Mouse (Mus musculus): ENCODE data around the gene Rbfox3. TPM values are rescaled to one million over a fixed set of nuclear protein-coding genes. Genes with fewer than 3 reads are reported as not detected.

The Rbfox3 gene
- polyA plus RNA-seq (2017; shearing (Covaris generic)): under 1 TPM in 1 of 2 experiments, not detected in 1; 0.11 TPM

DNA sequence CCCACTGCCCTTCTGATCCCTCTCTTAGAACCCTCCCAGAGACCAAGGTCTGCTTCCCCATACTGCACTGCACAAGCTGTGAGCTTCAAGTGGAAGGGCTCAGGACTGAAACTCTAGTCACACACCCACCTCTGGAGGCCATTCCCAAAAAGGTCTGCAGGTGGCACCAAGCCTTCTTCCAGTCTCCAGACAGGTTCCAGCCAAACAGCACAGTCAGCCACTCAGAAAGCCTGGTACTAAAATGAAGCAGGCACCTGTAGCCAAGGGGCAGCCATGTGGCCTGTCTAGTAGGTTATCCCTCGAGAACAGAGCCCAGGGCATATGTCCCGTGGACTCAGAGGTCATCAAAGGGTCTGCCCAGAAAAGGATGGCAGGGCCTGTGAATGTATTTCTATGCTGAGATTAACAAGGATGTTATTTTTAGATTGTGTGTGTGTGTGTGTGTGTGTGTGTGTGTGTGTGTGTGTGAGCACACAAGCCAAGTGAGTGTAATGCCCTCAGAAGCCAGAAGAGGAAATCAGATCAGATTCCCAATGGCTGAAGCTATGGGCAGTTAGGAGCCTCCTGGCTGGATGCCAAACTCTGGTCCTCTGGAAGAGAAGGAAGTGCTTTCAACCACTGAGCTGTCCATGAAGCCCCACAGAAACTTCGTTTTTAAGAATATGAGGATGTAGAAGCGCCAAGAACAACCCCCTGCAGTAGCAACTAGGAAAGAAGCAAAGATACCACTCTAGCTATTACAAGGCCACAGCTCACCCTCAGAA lies at the start of gene Rbfox3:
Rbfox3 (minus strand) TSS at position 291 of the 764 bp plus-strand sequence.
- no peak for ATAC-seq

DNA sequence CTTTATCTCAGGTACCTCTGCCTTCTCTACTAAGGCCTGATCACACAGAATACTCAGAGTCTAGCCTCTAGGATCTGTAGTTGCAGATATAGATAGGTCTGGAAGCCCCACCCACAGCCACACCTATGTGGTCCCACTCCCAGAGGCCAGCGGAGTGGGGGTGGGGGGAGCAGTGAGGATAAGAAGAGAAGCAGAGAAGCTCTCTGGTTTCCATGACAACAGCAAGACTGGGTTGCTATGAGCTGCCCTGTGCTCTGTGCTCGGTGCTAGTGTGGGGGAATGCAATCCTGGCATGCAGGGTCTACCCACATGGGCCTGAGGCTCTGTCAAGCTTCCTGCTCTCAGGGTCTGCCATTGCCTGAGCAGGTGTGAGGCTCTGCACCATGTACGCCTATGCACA lies 49.3 kb upstream of the Rbfox3 start:
- no peak for ATAC-seq

DNA sequence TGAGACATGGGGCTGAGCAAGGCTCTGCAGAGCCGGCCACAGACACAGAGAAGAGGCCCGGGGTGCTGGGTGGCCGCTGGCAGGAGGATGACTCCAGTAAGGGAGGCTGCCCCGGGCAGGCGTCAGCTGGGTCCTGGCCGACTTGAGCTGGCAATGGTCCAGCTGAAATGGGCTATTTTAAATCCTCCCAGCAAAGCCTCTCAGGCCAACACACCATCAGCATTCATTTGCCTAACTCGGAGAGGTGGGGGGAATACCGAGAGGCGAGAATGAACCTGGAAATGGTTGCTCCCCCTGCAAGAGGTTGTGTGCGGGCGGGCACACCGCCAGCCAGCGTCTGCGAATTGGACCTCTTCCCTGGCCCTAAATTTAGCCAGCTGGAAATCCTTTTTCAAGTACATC lies 45.7 kb upstream of the Rbfox3 start:
- ATAC-seq: no peak

DNA sequence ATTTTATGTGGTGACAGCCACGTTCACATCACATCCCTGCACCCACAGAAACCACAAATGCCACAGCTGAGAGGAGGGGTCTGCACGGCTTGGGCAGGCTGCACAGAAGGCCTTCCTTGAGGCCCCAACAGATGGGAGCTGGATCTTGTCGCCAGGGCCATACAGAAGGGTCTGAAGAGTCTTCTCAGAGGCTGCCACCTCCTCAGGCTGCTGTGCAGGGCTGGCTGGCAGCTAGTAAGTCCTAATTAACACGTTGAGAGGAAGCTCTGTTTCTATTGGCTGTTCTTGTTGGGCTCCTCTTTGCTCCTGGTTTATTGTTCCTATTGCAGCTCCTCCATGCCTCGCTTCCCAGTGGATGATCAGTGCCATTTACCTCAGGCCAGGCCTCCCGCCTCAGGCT lies 43.6 kb upstream of the Rbfox3 start:
- no peak for ATAC-seq

DNA sequence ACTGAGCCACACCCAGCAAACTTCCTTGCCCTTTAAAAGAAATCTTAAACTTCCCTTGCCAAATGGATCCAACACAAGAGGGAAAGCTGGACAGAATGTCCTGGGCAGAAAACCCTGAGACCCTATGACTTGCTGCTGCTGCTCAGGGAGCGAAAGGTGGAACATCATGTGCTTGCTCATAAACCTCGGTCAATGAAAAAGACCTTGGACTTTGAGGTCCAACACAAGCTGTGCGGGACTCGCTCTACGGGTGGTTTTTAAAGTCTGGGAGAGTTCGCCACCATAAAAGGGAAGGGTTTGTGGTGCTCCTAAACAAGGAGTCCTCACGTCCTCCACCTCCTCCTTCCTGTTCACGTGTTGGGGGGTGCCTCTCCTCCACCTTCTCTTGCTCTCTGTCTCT lies 34.5 kb upstream of the Rbfox3 start:
- no peak for ATAC-seq

DNA sequence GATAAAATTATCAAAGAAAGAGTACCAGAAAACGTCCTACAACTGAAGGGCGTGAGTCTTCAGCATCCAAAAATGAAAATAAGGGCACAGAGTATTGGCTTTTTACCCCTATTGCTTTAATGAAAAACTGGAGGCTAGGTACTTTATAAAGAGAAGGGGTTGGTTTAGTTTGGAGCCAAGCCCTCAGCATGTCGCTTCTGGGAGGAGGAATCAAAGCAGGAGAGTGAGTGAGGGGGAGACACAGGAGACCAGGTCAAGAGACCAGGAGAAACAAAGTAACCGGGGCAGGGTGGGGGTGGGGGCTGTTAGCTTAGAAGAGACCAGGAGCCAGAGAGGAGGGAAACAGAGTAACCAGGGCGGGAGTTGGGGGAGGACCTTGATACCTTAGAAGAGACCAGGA lies 29.9 kb upstream of the Rbfox3 start:
- ATAC-seq: no peak

DNA sequence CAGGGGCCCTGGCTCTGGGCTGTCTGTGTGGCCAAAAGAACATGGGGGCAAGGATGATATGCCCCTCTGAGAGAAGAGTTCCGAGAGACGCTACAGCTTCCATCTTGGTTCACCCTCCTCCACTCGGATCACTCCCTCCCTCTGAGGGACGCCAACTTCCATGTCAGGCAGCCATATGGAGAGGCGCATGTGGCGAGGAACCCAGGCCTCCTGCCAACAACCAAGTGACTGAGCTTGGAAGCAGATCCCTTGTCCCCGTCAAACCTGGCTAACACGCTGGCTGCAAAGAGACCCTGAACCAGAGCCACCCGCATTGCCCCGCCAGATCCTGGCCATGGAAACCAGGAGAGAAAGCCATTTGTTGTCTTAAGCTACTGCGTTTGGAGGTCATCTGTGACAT lies 29.1 kb upstream of the Rbfox3 start:
- no peak for ATAC-seq

DNA sequence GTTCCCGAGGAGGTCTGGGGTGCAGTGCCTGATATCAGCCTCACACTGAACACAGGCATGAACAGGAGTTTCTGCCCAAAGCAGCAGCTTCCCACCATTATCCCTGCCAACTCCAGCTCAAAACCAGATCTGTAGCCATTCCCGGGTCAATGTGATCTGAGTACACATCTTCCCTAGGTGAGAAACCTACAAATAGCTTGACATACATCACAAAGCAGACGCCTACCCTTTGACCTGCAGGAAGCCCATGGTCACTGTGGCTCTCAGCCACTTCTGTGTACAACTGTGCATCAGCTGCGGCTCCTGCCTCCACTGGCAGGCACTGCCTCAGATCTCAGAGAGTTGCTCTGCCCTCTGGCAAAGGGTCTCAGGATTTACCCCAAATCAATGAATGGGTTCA lies 28.3 kb upstream of the Rbfox3 start:
- ATAC-seq: no peak

DNA sequence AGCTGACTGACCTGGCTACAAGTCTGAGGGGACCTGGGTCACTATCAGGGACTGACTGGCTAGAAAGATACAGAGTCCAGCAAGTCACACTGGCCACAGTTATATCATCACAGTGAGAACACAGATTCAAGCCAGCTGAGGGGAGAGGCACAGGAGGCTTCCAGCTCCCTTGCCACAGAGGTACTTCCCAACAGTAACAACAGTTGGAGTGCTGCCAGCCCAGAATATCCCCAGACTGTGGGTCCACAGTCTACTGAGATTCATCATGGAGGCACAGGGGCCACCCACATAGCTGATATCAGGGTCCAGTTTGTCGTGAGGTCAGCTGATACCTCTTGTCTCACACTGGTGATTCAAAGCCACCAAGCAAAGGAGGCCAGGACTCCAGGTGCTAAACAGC lies 23.5 kb upstream of the Rbfox3 start:
- no peak for ATAC-seq

DNA sequence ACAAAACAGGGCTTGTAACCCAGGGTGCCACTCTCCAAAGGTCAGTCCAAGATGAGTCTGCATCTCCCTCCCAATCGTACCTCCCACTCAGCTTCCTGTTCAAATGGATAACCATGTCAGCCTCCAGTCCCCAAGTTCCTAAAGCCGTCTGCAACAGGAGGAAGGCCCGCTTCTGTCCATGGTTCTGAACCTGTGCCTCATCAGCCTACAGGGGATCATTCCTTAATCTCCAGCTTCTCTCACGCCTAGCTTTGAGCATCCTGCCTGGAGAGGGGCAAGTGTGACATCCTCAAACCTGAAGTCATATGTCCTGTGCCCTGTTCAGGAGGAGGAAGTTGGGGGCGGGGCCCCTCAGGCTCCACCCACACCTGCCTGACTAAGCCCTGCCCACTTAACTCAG lies 15.7 kb upstream of the Rbfox3 start:
- ATAC-seq: no peak

DNA sequence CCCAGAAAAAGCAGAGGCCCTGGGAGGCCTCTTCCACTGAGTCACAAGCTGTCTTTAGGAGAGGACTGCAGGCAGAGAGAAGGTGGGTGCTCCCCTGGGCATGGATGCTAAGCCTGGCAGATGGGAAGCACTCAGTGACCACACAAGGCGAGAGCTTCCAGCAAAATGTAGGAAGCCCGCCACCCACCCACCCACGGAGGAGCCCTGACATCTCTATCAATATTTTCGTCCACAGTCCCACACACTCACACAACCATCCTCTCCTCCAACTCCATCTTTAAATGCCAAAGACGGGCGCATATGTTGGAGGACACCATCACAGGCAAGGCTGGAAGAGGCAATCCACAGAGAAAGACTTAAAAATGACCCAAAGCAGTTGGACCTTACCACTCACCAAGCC lies 10.5 kb upstream of the Rbfox3 start:
- no peak for ATAC-seq

DNA sequence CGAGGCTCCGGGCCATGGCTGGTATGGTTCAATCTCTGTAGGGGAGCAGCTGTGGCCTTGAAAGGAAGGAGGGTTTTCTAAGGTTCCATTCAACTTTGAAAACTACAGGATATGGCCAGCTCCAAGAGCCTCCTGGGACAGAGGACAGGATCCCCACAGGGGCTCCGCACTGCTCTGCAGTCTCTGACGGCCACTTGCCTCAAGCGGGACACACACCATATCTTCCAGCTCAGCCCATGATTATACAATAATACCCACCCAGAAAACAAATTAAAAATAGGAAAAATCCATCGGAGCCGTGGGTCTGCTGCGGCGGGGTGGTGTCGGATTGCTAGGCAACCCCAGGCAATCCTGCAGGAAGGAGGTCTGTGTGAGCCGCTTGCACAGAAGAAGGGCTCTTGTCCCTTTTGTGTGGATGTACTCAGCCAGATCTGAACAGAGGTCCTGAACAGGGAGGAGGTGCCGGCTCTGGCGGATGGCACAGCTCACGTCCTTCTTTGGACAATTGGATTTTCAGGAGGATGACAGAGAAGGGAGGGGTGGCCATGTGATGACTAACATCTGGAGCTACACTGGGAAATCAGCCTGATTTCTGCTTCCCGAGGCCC lies 5.1 kb upstream of the Rbfox3 start:
- no peak for ATAC-seq

DNA sequence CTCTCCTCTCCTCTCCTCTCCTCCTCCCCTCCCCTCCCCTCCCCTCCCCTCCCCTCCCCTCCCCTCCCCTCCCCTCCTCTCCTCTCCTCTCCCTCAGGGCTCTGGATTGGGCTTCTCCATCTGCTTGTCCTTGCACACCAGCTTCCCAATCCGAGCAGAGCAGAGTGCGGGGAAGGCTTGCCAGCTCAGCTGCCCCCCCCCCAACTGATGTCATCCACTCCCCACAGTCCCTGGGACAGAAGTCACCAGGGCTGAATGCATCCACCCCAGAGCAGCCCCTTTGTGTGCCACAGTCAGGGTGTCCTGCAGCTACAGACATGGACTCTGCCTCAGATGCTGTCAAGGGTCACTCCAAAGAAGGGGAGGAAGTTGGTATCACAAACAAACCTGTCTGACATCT lies 4.5 kb upstream of the Rbfox3 start:
- no peak for ATAC-seq

DNA sequence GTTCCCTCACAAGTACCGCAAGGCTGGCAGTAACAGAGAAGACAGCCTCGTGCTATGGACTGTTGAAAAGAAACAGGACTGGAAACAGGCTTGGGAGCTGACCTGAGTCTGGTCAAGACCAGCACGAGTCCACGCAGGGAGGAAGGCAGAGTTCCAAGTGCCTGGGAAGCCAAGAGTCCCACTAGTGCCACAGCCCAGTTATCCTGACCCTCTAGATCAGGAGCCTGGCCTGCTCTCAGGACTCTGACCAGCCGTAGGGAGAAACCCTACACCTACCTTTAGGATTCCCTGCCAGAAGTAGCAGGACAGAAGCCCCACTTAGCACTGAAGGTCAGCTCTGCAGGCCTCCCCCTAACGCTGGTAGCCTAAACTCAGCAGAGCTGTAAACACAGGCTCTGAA lies 1.3 kb upstream of the Rbfox3 start:
- ATAC-seq: no peak

DNA sequence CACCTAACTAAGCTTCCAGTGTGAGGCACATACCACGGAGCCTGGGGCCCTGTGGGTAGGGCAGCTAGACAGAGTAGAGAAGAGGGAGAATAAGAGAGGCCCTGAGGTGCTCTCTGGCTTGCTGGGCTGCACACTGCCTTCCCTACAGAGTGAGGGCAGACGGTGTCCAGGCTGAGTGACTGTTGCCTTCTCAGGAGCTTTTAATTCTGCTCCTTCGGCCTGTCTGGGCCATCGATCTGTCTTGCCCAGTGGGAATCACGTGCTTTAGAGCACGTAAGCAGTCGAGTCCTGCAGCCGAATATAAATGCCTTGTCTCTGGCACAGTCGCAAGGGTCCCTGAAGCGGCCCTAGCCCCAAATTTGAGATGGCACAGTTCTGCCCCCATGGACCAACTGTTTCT lies 641 bp downstream of the Rbfox3 start:
- no peak for ATAC-seq

DNA sequence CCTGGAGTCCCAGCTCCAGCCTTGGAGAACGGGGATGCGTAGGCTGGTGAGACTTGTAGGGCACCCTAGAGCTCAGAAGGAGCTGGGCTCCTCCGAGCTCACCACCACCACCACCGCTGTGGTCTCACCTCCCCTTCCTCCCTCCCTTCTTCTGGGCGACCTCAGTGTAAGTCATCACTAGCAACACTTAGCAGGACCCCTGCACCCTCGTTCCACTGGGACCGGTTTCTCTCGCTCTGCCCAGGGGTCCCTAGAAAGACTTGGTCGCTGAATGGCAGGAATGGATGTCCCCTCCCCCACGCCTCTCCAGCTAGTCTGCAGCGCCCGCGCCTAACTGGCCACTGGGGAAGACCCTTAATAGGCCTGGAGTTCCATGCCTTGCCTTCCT lies 1.6 kb downstream of the Rbfox3 start:
- ATAC-seq: no peak

DNA sequence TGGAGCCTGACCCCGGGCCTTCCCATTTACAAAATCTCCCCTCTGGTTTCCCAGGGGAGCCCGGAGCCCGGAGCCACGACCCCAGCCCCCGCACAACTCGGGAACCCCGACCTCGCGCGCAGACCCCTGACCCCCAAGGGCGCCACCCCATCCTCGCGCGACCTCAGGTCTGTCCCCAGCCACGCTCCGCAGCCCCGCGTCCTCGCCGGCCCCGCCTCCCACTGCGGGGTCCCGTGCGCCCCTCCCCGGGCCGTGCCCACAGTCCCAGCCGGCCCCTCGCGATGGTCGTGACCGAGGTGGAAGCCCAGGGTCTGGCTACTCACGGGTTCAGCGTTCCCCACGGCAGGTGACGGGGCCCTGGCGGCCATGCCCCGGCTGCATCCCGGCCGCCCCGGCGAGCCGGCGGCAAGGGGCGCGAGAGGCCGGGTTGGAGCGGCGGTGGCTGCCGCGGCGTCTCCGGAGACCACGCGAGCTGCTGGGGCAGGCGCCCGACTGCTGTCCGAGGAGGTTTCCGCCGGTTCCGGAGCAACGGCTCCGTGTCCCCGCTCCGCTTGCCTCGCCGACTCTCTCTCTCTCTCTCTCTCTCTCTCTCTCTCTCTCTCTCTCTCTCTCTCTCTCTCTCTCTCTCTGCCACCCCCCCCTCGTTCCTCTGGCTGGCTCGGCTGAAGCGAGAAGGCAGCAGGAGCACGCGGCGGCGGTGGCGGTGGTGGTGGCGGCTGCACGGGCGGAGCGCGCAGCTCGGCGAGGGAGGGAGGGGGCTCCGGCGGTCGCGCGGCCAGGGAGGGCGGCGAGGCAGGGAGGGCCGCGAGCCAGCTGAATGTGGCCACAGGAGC lies 2.2 kb downstream of the Rbfox3 start:
- ATAC-seq: no peak

DNA sequence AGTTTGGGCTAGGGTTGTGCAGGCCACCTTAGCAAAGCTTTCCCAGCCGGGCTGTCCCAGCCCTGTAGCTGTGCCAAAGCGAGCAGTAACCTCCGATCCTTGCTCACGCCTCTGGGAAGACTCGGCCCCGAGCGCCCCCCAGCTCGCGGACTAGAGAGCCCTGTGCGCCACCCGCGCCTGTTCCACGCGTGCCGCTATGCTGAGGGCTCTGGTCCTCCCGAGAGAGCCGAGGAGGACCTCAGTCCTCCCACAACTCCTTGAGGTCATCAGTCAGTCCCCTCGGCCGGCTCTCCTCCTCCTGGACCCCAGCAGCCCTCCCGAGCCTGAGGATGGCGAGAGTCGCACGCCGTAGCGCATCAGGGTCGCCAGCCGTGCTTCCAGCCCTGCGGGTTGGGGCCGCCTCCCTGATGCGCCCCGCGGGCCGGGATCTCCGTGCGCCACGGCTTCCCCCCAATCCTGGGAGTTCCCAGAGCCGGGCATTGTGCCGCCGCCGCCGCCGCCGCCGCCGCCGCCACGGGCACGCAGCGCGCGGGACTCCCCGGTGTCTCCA lies 2.9 kb downstream of the Rbfox3 start:
- ATAC-seq: no peak

DNA sequence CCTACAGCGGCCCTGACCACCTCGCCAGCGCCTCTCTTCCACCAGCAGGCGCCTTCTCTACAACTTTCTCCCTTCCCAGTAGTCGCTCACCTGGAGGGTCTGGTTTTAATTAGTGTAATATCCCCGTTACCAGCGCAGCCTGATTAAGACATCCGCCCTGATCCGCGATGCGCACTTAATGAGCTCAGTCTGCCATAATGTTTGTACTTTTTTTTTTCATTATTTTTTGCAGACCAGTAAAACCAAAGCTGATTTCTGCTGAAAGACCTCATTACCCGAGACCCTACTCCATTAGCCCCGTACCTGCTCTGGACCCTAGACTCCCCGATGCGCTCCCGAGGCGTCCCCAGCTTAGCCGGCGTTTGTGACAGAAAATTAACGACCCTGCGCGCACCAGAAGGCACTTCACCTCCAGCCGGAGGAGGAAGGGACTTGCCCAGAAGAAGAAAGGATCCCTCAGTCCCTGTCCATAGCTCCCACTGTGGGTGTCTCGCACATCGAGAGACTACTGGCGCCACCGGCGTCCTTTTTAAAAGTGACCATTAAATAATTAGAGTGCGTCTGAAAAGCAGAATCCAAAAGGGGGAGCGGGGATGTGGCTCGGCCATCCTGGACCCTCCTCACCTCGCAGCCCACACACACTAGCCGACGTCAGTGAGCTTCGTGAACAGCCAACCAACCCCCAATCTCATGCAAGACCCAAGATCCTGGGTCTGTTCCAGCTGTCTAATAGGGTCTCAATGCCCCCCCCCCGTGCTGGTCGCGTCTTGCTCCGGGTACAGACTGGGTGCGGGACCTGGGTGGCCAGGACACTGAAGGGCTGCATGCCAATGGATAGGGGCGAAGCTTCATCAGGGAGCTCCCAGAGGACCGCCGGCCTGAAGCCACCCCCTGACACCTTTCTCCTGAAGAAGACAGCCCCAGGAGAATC lies 3.7 kb downstream of the Rbfox3 start:
- no peak for ATAC-seq

DNA sequence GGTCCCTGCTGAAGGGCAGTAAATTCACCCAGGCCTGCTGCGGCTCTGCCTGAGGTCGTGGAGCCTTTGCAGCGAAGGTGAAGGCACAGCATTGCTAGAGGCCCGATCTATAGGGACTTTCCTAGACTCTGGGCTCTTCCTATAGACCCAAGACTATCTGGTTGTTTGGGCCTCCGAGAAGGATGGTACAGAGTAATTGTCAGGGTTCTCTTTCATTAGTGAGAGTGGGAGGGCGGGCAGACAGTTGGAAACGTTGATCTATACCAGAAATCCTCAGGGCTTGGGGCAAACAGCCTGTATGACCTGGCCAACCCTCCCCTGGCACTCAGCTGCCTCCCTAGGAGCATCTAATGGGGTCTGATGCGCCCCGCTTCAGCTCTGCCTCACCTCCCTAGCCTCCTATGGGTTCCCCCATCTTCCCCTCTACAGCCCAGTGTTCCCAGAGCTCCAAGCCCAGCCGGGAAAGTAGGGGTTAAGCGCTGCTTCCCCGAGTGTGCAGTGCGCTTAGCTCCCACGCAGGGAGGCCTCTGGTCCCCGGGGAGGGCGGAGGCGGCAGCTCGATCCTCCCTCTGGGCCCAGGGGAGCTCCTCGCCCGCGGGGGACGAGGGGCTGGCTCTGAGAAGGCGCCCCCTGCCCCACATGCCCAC lies 4.5 kb downstream of the Rbfox3 start:
- ATAC-seq: no peak

DNA sequence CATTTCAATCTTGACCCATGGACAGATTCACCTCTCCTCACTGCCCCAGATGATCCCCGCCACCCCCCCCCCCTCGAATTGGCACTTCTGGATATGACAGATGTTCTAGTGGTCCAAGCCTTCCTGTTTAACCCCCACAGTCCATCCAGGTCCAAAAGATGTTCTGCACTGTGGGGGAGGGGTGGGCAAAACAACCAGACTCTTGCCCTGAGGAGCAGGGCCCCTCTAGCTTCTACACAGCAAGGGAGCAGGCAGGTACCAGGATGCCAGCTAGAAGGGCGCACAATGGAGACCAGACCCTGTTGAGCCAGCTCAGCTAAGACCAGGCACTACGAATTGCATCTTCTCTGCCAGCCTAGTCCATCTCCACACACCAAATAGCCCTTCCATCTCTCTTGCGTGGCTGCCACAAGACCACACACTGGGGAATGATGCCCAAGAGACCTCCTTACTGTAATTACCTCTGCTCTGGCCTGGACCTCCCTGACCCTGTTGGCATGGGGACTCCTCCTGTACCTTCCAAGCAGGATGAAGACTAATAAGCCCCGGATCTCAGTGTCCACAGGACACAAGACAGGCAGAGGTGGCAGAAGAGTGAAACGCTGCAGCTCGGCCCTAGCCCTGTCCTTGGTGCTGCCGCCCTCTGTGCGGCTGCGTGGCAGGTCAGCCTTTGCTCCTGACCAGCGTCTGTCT lies 5.1 kb downstream of the Rbfox3 start:
- ATAC-seq: no peak
